8 mouse cellular contexts compared by ENCODE assay signal in genomic region chrX:134541145-134541954, GRCm38 (mm10). TPM values are rescaled to one million over a fixed set of nuclear protein-coding genes. Genes with fewer than 3 reads are reported as not detected.
A peak's percentile ranks its signal among the peaks of the same experiment; 100 is the strongest.
DNase-seq lines count a peak whose midpoint lies in the region; ATAC-seq and TF ChIP-seq lines count a peak whose summit lies in the region.

TSS of gene Timm8a1 (minus strand) at chrX:134541865.

- peak within 1 kb of the TSS; percentile 56 for H3K4me2 ChIP-seq in forebrain, postnatal 0 days (ENCODE audit: low read depth)

- peak within 1 kb of the TSS; percentile 99 for H3K9ac ChIP-seq in MEL (ENCODE audit: control insufficient read depth, low read depth, low read length, poor library complexity, severe bottlenecking)
- peak within 1 kb of the TSS; percentile 47 for H3K9ac ChIP-seq in forebrain, postnatal 0 days

- H3K27me3 ChIP-seq in MEL (ENCODE audit: control insufficient read depth in 1 of 2, insufficient read depth in 2 of 2, low read length in 2 of 2), result no peaks in the 10 kb centered on the region
- no peaks in the 10 kb centered on the region for H3K27me3 ChIP-seq in cerebellum, adult 2 months (ENCODE audit: control insufficient read depth, insufficient read depth, low read length)
- H3K27me3 ChIP-seq in forebrain, postnatal 0 days (ENCODE audit: insufficient read depth, low read length), result no peaks in the 10 kb centered on the region

- TF ChIP-seq CTCF in MEL (IDR thresholded peaks at IDR 0.05 in 2 of 3, conservative IDR thresholded peaks at IDR 0.05 in 1 of 3; ENCODE audit: control insufficient read depth in 1 of 3, insufficient read depth in 1 of 3, low read depth in 2 of 3, low read length in 3 of 3, poor library complexity in 1 of 3, severe bottlenecking in 1 of 3), result no peak
- no peak for TF ChIP-seq CTCF in cerebellum, adult 2 months (IDR thresholded peaks at IDR 0.05; ENCODE audit: borderline replicate concordance, insufficient read depth, low read depth, low read length)
- no peak for TF ChIP-seq CTCF in forebrain, postnatal 0 days (IDR thresholded peaks at IDR 0.05; ENCODE audit: low read depth)

- TF ChIP-seq POLR2A in MEL (IDR thresholded peaks at IDR 0.05; ENCODE audit: control insufficient read depth in 1 of 2, insufficient read depth in 1 of 2, low read depth in 1 of 2, low read length in 2 of 2, poor library complexity in 1 of 2), result peak in 1 of 2 experiments; percentile 89; a peak in 2 of 4 replicates
- TF ChIP-seq POLR2A in cerebellum, adult 2 months (IDR thresholded peaks at IDR 0.05; ENCODE audit: borderline replicate concordance, insufficient read depth, low read length), result no peak

- H3K9me3 ChIP-seq in MEL (replicated peaks; ENCODE audit: insufficient read depth, low read length), result no peaks in the 10 kb centered on the region
- no peaks in the 10 kb centered on the region for H3K9me3 ChIP-seq in forebrain, postnatal 0 days (ENCODE audit: low read length)

- no peak for TF ChIP-seq EP300 in MEL (IDR thresholded peaks at IDR 0.05; ENCODE audit: low read depth in 1 of 2, low read length in 2 of 2)

- WGBS in cerebellum, adult 2 months, result 7% methylated on average over 45 of the region's 61 CpGs
- WGBS in forebrain, postnatal 0 days, result 30% methylated on average over 48 of the region's 61 CpGs

- peak within 1 kb of the TSS; percentile 92 to 97 for H3K4me3 ChIP-seq in MEL (ENCODE audit: control insufficient read depth in 1 of 2, insufficient read depth in 1 of 2, low read depth in 2 of 2, low read length in 2 of 2)
- peak within 1 kb of the TSS; percentile 91 for H3K4me3 ChIP-seq in cerebellum, adult 2 months (replicated peaks; ENCODE audit: insufficient read depth, low read depth, low read length)
- H3K4me3 ChIP-seq in forebrain, postnatal 0 days (ENCODE audit: low read depth, low read length), result peak within 1 kb of the TSS; percentile 48

- DNase-seq in MEL (ENCODE audit: low read depth, low spot score), result peak; percentile 95
- DNase-seq in cerebellum, adult 2 months, result peak; percentile 43 to 64
- DNase-seq in forebrain, postnatal 0 days, result peak; percentile 68
- DNase-seq in heart, postnatal 4 days, result peak; percentile 69
- peak; percentile 29 for DNase-seq in layer of hippocampus, adult 9-11 months
- peak; percentile 60 for DNase-seq in lung, postnatal 10 days
- peak; percentile 22 for DNase-seq in ovary, postnatal 10 days (ENCODE audit: low spot score)
- peak; percentile 58 for DNase-seq in thymus, postnatal 14 days

- peak; percentile 96 for ATAC-seq in forebrain, postnatal 0 days

- H3K27ac ChIP-seq in MEL (ENCODE audit: control insufficient read depth, low read depth, low read length), result peak within 1 kb of the TSS; percentile 99
- peak within 1 kb of the TSS; percentile 55; the same call in 1 of the 2 replicates for H3K27ac ChIP-seq in cerebellum, adult 2 months (ENCODE audit: insufficient read depth, low read length)
- peak within 1 kb of the TSS; percentile 69 for H3K27ac ChIP-seq in forebrain, postnatal 0 days (ENCODE audit: low read depth, low read length)

- H3K4me1 ChIP-seq in MEL (ENCODE audit: control insufficient read depth in 1 of 2, insufficient read depth in 2 of 2, low read length in 2 of 2), result peaks cover 3 to 9% of the 10 kb centered on the region in 2 experiments; a peak in 3 of 4 replicates
- no peaks in the 10 kb centered on the region for H3K4me1 ChIP-seq in cerebellum, adult 2 months (ENCODE audit: control insufficient read depth, insufficient read depth, low read length)
- H3K4me1 ChIP-seq in forebrain, postnatal 0 days (ENCODE audit: insufficient read depth), result no peaks in the 10 kb centered on the region

- peaks cover 30% of the 10 kb centered on the region for H3K79me2 ChIP-seq in MEL (ENCODE audit: control insufficient read depth, insufficient read depth, low read length, poor library complexity)

- no peak for TF ChIP-seq RAD21 in MEL (IDR thresholded peaks at IDR 0.05; ENCODE audit: low read depth, low read length)

- peaks cover 32 to 38% of the 10 kb centered on the region in 2 experiments for H3K36me3 ChIP-seq in MEL (ENCODE audit: control insufficient read depth in 1 of 2, insufficient read depth in 2 of 2, low read length in 2 of 2)
- no peaks in the 10 kb centered on the region for H3K36me3 ChIP-seq in forebrain, postnatal 0 days (ENCODE audit: insufficient read depth)

TF ChIP-seq in MEL, 35 proteins besides CTCF, POLR2A, EP300 and RAD21:
- TF ChIP-seq NRF1 (IDR thresholded peaks at IDR 0.05; ENCODE audit: insufficient read depth, low read depth, low read length, poor library complexity, severe bottlenecking) (peak; percentile 55), SIN3A (IDR thresholded peaks at IDR 0.05; ENCODE audit: low read length) (peak; percentile 75), KAT2A (conservative IDR thresholded peaks at IDR 0.05; ENCODE audit: low read depth, low read length) (no peak), USF2 (IDR thresholded peaks at IDR 0.05; ENCODE audit: borderline replicate concordance in 1 of 2, insufficient read depth in 1 of 2, low read depth in 1 of 2, low read length in 2 of 2) (peak in 1 of 2 experiments; percentile 55; a peak in 1 of 4 replicates), MAX (IDR thresholded peaks at IDR 0.05; ENCODE audit: low read length) (peak; percentile 90), GATA1 (IDR thresholded peaks at IDR 0.05; ENCODE audit: low read depth, low read length) (no peak), RCOR1 (IDR thresholded peaks at IDR 0.05; ENCODE audit: low read depth, low read length) (no peak), ZKSCAN1 (IDR thresholded peaks at IDR 0.05; ENCODE audit: low read depth, low read length) (no peak), CHD1 (IDR thresholded peaks at IDR 0.05; ENCODE audit: low read depth, low read length) (no peak), USF1 (IDR thresholded peaks at IDR 0.05; ENCODE audit: low read depth, low read length) (peak; percentile 91), TCF12 (IDR thresholded peaks at IDR 0.05; ENCODE audit: low read depth, low read length) (no peak), MAZ (IDR thresholded peaks at IDR 0.05; ENCODE audit: low read depth, low read length) (peak; percentile 24; the same call in 1 of the 2 replicates), E2F4 (IDR thresholded peaks at IDR 0.05; ENCODE audit: borderline replicate concordance, low read depth, low read length) (peak; percentile 90; the same call in 1 of the 2 replicates), GABPA (IDR thresholded peaks at IDR 0.05; ENCODE audit: low read depth, low read length) (no peak), CHD2 (IDR thresholded peaks at IDR 0.05; ENCODE audit: low read length) (no peak), MXI1 (IDR thresholded peaks at IDR 0.05; ENCODE audit: low read depth, low read length) (peak; percentile 85), MEF2A (IDR thresholded peaks at IDR 0.05; ENCODE audit: extremely low read depth, insufficient replicate concordance, low read depth, low read length, poor library complexity, severe bottlenecking) (no peak), ZNF384 (IDR thresholded peaks at IDR 0.05; ENCODE audit: low read depth, low read length) (no peak), JUND (IDR thresholded peaks at IDR 0.05; ENCODE audit: low read depth, low read length) (no peak), MAFK (IDR thresholded peaks at IDR 0.05; ENCODE audit: borderline replicate concordance, low read depth, low read length) (no peak), ZMIZ1 (IDR thresholded peaks at IDR 0.05; ENCODE audit: low read depth, low read length) (peak; percentile 62; the same call in 1 of the 2 replicates), TBP (IDR thresholded peaks at IDR 0.05; ENCODE audit: low read depth, low read length) (peak; percentile 43; the same call in 1 of the 2 replicates), HCFC1 (IDR thresholded peaks at IDR 0.05; ENCODE audit: low read depth, low read length) (peak; percentile 59; the same call in 1 of the 2 replicates), POLR2AphosphoS2 (IDR thresholded peaks at IDR 0.05; ENCODE audit: low read length) (peak; percentile 99), NELFE (IDR thresholded peaks at IDR 0.05; ENCODE audit: low read depth, low read length) (peak; percentile 91), SMC3 (IDR thresholded peaks at IDR 0.05; ENCODE audit: low read depth, low read length) (no peak), TAL1 (IDR thresholded peaks at IDR 0.05; ENCODE audit: low read length) (no peak), MYC (IDR thresholded peaks at IDR 0.05; ENCODE audit: low read depth, low read length) (peak; percentile 97), ZC3H11A (IDR thresholded peaks at IDR 0.05; ENCODE audit: low read depth, low read length) (no peak), BHLHE40 (IDR thresholded peaks at IDR 0.05; ENCODE audit: borderline replicate concordance, low read depth, low read length) (no peak; the same call in 1 of the 2 replicates), MYB (IDR thresholded peaks at IDR 0.05; ENCODE audit: low read depth, low read length) (no peak), ELF1 (IDR thresholded peaks at IDR 0.05; ENCODE audit: low read depth, low read length) (peak; percentile 28; the same call in 1 of the 2 replicates), ETS1 (IDR thresholded peaks at IDR 0.05; ENCODE audit: low read depth, low read length) (no peak; the same call in 1 of the 2 replicates)

RNA-seq across cellular contexts. Expression of gene Timm8a1, which starts in this region (rescaled TPM):
- total RNA-seq in MEL (2012; rRNA removed), result 217 and 240 TPM in 2 replicates
- 100 to 1,000 TPM; 267 to 449 TPM for polyA plus RNA-seq in MEL (2012; ENCODE audit: insufficient read depth in 1 of 2, insufficient read length in 2 of 2, low read depth in 1 of 2, low replicate concordance in 2 of 2, missing spikeins in 1 of 2)
- 17.5 and 18.9 TPM in 2 replicates for polyA plus RNA-seq in cerebellum, adult 2 months (2012; rRNA removed)
- total RNA-seq in forebrain, postnatal 0 days (2014; rRNA removed), result 18.3 and 18.5 TPM in 2 replicates
- polyA plus RNA-seq in forebrain, postnatal 0 days (2015; fragmentation: Nextera tagmentation; extraction: Ambion mirVana), result 45.5 and 55.2 TPM in 2 replicates
- total RNA-seq in heart, postnatal 4 days (2021), result 10 to 100 TPM; 31.1 to 35.9 TPM

Comparison
In these comparisons a context has a peak if more than half of its experiments do, and no peak if none do; other contexts are left out.
1. Peak in every context shown above with its lines: DNase-seq, ATAC-seq, H3K4me3 ChIP-seq and H3K27ac ChIP-seq.
2. DNase-seq: peak in every context shown above with its lines; median percentile 95 in MEL; 69 in heart, postnatal 4 days; 68 in forebrain, postnatal 0 days; 60 in lung, postnatal 10 days; 58 in thymus, postnatal 14 days; 54 in cerebellum, adult 2 months; 29 in layer of hippocampus, adult 9-11 months; 22 in ovary, postnatal 10 days.